Mouse (Mus musculus) mouse trophoblast stem cell (cell line): ENCODE measurements around the gene Tat.

ENCODE experiments used
- in situ Hi-C, 2 experiments: fragments of 300-500 bp; cut with MseI, MboI; formaldehyde crosslinking; loops; 2 replicates in 1 of 2; 3 replicates in 1 of 2; pipeline ENCODE4 v1.15.1; 2025

Tat gene

DNA sequence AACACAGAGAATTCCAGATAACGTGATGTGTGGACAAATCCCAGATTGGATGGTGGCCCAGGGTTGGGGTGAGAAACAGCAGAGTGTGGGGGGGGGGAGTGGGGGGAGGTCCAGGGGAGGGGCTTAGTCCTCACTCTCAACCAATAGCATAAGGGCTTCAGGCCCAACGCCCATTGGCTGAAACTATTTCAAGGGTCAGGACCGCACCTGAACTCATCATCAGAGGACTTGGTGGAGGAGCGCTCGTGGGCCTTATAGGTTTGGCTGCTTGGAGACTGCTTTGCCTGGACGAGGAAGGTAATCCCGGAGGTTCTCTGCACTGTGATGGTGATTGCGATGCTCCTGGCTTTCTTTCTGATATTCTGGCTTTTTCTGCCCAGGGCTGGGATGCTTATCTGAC is at the start of gene Tat:
Gene Tat, plus strand, starts transcription at position 214 of the 400 bp plus-strand sequence.
- in situ Hi-C loops: no loop called here

DNA sequence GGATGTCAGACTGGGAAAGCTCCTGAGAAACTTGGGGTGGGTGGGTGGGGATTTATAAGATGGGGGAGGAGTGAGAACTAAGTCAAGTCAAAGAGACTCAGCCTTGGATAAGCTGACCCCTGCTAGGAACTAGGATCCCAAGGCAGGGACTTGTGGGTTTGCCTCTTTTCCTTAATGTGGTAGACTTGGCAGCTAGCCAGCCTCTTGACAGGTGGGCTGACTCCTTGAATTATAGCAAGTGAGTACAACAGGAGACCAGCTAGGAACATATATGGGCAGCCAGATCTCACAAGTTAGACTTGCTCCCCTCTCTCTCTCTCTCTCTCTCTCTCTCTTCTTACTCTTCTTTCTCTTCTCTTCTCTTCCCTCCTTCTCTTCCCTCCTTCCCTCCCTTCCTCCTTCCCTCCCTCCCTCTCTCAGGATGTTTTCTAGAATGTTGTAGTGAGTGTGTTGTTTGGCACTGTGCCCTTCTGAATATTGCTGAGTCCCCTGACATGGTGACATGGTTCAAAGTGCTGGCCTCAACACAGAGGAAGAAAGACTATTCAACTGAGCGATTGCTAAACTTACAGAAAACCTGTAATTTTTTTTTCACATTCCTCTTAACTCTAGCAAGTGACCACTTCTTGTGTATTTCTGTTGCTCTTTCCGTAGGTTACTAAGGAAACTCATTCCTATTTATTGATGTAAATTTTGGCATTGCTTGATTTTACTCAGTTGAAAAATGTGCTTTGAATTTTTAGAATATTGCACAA is 48.5 kb upstream of the Tat start:
- in situ Hi-C loops: no loop called here

DNA sequence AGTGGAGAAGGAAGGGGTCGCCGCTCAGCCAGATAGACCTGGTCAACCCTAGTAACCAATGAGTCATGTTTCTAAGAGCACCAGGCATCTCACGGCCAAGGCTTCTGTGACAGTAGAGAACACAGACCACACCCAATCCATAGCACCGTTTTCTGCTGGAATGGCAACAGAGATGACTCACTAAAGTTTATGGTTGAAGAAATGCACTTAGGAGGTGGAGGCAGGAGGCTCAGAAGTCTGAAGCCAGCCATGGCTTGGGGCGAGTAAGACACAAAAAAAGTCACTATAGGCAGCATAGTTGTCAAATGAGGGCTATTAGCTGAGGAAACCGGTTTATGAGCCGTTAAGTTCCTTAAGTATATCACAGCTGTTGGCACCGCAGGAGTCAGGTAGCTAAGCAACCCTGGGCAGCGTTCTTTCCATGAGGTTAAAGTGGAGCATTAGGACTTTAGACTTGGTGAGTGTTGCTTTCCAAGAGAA is 45.0 kb upstream of the Tat start:
- in situ Hi-C loops: no loop called here

DNA sequence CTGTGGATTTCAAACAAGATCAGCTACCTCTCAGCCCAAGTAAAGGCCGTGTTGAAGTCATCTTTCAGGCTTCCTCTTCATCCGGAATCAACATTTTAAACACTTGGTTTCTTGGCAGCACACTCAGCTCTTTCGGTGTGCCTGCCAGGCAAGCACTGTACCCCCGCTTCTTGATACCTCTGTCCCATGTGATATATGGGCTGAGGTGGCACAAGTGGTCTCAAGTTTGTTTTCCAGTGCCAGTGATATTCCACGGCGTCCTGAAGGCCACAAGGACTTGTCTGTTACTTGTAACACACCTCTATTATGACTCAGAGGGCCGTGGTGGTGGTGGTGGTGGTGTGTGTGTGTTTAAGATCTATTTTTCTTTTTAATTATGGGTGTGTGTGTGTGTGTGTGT is 44.5 kb upstream of the Tat start:
- in situ Hi-C loops: no loop called here

DNA sequence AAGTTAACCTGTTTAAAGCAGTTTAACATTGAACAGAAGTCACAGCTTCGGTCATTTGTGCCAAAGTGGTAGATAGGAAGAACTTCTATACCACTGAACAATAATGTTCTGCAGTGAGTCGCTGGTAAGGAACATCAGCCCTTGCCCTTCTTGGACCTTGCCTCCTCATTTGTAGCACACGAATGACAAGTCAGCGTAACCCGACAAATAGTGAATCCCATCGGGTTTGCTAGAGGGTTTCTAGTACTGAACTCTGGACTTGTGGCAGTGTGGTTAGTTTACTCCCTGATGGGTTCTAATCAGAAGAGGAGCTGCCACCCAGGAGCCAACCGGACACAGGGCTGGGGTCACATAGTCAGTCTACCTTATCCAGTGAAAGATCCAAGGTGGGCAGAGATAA is 44.0 kb upstream of the Tat start:
- in situ Hi-C loops: no loop called here

GRCm38 (mm10) chr8:109947447-109948284 is 42.6 kb upstream of the Tat start:
- in situ Hi-C loops: no loop called here

- in situ Hi-C loops: no loop called here
Measured at GRCm38 (mm10) chr8:109948285-109948564, 42.0 kb upstream of the Tat start.

DNA sequence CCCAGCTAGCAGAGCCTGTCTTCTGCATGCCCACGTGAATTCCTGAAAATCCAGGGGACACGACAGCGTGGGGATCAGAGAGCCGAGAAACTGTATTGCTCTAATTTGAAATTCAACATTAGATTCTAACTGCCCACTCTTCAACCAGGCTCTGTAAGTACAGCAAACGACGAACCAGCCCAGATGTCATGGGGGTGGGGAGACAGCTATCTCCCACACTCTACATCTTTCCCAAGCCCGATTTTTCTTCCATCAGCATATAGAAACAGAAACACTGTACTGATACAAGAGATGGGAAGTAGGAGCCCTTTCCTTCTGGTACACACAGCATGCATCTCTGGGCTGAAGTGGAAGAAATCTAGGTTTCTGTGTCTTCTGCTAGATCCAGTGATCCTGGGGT is 38.1 kb upstream of the Tat start:
- in situ Hi-C loops: no loop called here

DNA sequence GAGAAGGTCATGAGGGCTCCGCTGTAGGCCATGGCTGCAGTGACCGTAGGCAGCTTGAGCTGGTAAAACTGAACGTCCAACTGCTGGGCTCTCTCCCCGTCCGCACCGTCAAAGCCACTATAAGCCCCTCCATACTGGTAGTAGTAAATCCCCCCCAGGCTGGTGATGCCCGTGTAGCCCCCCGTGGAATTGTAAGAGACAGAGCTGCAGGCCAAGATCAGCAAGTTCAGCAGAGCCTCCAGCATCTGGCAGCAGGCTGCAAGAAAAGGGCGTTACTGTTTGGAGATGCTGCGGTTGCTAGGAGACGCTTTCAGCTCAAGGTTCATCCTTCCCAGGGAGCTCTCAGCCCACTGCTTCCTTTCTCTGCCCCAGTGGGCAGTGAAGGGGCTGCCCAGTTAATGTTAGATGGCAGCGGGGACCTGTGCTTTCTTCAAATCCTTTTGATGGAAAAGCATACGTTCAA is 35.7 kb upstream of the Tat start:
- in situ Hi-C loops: no loop called here

DNA sequence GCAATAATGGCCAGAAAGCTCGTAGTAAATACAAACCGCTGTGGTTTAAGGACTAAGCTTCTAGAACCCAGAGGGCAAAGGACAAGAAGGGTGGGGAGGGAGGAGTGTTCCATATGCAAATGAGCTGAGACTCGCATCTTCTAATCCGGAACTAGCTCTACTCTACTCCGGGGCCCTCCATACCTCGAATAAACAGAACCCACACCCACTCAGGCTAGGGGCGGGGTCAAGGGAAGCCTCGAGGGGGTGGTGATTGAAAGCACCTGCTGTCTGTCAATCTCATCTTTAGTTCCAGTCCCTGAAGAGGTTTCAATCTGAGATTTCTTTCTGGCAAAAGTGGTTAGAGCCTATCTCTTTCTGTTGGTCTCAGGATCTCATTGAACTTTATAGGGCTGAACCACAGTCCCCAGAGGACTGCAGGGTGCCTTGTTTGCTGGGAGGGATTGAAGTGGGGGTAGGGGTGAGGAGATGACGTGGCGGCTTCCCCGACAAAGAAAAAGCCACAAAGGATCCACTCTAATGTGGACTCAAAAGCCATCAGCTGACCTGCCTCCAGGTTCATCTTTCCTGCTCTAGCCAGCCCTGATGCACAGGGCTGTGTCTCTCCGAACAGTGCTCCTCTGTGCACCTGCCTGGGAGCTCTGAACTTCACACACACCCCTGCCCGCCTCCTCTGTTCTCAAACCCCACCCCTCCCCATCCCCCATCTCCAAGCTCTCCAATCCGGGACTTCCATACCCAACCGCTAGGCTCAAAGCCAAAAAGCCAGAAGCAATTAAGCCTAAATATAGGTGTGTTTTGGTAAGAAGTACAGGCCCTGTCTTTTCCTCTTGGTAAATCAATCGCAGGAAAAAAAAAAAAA is 32.8 kb upstream of the Tat start:
- in situ Hi-C loops: no loop called here

DNA sequence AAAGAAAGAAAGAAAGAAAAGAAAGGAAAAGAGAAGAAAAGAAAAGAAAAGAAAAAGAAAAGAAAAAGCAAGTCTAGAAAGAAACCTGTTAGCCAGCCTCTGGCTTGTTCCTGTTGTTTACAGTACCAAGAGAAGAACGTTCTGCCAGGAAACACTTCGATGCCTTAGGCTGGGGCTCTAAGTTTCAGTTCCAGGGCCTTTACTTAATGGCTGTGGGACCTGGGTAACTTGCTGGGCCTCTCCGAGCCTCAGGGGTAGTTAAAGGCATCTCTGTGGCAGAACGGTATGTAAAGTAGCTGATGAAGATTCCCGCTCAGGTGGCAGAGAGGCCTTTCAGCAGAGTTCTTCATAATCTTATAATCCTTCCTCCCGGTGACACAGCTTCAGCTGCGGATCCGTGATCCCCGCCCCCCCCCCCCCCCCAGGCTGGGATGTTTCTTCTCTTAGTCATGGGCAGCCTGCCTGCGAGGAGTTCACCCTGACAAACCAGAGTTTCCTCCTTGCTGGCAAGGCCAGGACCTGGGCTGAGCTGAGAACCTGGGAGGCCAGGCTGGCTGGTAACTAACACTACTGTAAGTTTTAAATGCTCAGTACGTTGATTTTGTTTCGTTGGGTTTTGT is 32.1 kb upstream of the Tat start:
- in situ Hi-C loops: no loop called here

GRCm38 (mm10) chr8:109959112-109959511 is 31.1 kb upstream of the Tat start:
- in situ Hi-C loops: no loop called here

GRCm38 (mm10) chr8:109961693-109962367 is 28.4 kb upstream of the Tat start, which contains the start of gene Marveld3:
Marveld3 (minus strand) TSS chr8:109962203.
- in situ Hi-C loops: loop anchor here (10.0 kb wide), 1 partner anchor 113 kb away; the partner anchor contains the start of gene Zfp612 (in 2 of the 2)

DNA sequence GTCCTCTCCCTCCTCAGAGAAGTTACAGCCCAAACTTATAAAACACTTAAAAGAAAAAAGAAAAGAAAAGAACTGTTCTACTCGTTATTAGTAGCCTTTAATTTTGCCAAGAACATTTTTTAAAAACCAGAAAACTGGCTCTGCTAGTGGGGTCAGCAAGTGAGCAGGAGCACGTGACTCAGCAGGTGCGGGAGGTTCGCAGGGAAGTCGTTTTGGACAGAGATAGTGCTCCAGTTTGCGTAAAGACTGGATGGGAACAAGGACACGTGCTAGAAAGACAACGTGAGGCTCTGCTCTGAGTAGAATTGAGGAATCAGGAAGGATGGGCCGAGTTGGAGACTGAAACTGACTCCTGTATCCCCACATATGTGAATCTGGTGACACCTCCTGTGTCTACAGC is 27.3 kb upstream of the Tat start:
- in situ Hi-C loops: loop anchor here (10.0 kb wide), 1 partner anchor 112 kb away; the partner anchor contains the start of gene Zfp612 (in 2 of the 2)

DNA sequence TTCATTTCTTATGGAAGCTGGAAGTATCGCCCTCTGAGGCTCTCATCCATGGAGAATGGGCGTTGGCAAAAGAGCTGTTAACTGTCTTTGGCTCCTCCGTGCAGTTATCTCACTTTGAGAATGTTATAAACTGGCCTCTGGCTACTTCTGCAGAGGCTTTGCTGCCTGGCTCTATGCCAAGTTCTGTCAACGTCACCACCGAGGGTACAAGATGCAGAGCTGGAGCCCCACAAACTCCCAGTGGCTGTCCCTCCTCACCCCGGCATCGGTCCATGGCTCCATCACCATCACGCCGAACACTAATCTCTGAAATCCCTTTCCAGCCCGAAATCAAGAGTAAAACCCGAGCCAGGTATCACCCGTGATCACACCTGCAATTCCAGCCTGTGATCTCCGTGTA is 26.8 kb upstream of the Tat start:
- in situ Hi-C loops: loop anchor here (10.0 kb wide), 1 partner anchor 111 kb away; the partner anchor contains the start of gene Zfp612 (in 2 of the 2)

GRCm38 (mm10) chr8:109964106-109964505 is 26.1 kb upstream of the Tat start:
- in situ Hi-C loops: loop anchor here (10.0 kb wide), 1 partner anchor 111 kb away; the partner anchor contains the start of gene Zfp612 (in 2 of the 2)

GRCm38 (mm10) chr8:109968837-109969236 is 21.4 kb upstream of the Tat start:
- in situ Hi-C loops: loop anchor here (10.0 kb wide), 1 partner anchor 106 kb away; the partner anchor contains the start of gene Zfp612 (in 2 of the 2)

DNA sequence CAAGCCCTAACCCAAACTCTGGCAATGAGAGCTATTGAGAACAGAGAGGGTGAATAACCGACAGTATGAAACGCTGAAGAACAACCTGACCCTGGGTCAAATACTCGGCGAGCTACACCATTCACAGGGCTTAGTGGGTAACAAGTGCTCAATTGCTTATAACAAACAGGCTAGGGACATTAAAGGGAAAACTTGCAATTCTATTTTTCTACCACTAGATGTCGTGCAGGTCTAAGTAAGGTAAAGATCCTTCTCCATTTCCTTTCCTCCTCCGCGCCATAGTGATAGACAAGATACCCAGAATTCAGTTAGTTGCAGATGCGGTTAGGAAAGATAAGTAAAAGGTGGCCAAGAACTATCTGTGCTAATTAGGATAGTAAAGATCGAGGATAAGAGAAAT is 19.9 kb upstream of the Tat start:
- in situ Hi-C loops: loop anchor here in 1 of 2 experiments (5.0 kb wide), 1 partner anchor 37 kb away; no protein-coding TSS in a partner anchor

GRCm38 (mm10) chr8:109972901-109973300 is 17.3 kb upstream of the Tat start:
- in situ Hi-C loops: loop anchor here in 1 of 2 experiments (5.0 kb wide), 1 partner anchor 34 kb away; no protein-coding TSS in a partner anchor

GRCm38 (mm10) chr8:109979339-109979738 is 10.9 kb upstream of the Tat start:
- in situ Hi-C loops: no loop called here
